Mouse (Mus musculus) liver, embryonic 14.5 days (tissue): Measurements from ENCODE around the gene Gnptab.

ENCODE experiments used
- CTCF ChIP-seq: IDR thresholded peaks from 2 replicates; pipeline ENCODE4 v1.5.1; 2016; ENCODE audit warnings: antibody characterized with exemption, low read depth, control low read depth
- EP300 ChIP-seq: IDR thresholded peaks from 2 replicates; pipeline ENCODE4 v1.6.1; 2016; ENCODE audit warnings: antibody characterized with exemption, low read depth

GRCm38 (mm10) chr10:88346454-88347245 lies 32.3 kb upstream of the Gnptab start:
- TF ChIP-seq EP300 (no peak), CTCF (no peak)
